12 mouse cellular contexts compared by ENCODE assay signal in genomic region chr12:100209701-100210478, GRCm38 (mm10). TPM values are rescaled to one million over a fixed set of nuclear protein-coding genes. Genes with fewer than 3 reads are reported as not detected.
A peak's percentile ranks its signal among the peaks of the same experiment; 100 is the strongest.
DNase-seq lines count a peak whose midpoint lies in the region; ATAC-seq and TF ChIP-seq lines count a peak whose summit lies in the region.
"Had no signal": no experiment of that assay in that cellular context is flagged by ENCODE, and none has a peak within 500 bp of the region (broad histone marks: within the 10 kb centered on the region; RNA-seq: fewer than 3 reads in every experiment).

No protein-coding gene starts in this region.

- no peak for TF ChIP-seq CTCF in hindbrain, postnatal 0 days (IDR thresholded peaks at IDR 0.05; ENCODE audit: low read depth)

- H3K36me3 ChIP-seq in hindbrain, postnatal 0 days (ENCODE audit: insufficient read depth, low read length) = peaks cover 37% of the 10 kb centered on the region
- H3K36me3 ChIP-seq in hindbrain, embryonic 14.5 days (replicated peaks; ENCODE audit: control insufficient read depth, insufficient read depth) = peaks cover 61% of the 10 kb centered on the region
- peaks cover 31% of the 10 kb centered on the region for H3K36me3 ChIP-seq in midbrain, embryonic 16.5 days (ENCODE audit: control insufficient read depth, insufficient read depth, low read length)
- H3K36me3 ChIP-seq in midbrain, embryonic 13.5 days = peaks cover 57% of the 10 kb centered on the region
- H3K36me3 ChIP-seq in limb, embryonic 15.5 days = peaks cover 50% of the 10 kb centered on the region
- peaks cover 11% of the 10 kb centered on the region for H3K36me3 ChIP-seq in stomach, embryonic 16.5 days (ENCODE audit: control insufficient read depth, insufficient read depth, low read length)
- H3K36me3 ChIP-seq in heart, embryonic 11.5 days (ENCODE audit: control insufficient read depth, insufficient read depth, low read length) = peaks cover 14% of the 10 kb centered on the region; the same call in 1 of the 2 replicates

- ATAC-seq in hindbrain, postnatal 0 days = no peak
- ATAC-seq in hindbrain, embryonic 14.5 days (ENCODE audit: low FRiP score) = no peak
- no peak for ATAC-seq in midbrain, embryonic 16.5 days
- ATAC-seq in midbrain, embryonic 13.5 days = no peak
- ATAC-seq in limb, embryonic 15.5 days (ENCODE audit: insufficient number of reproducible peaks, low FRiP score, low TSS enrichment, low read depth) = no peak
- no peak for ATAC-seq in stomach, embryonic 16.5 days (ENCODE audit: insufficient read depth, low FRiP score)
- ATAC-seq in heart, embryonic 11.5 days (replicated peaks; ENCODE audit: insufficient number of reproducible peaks, low FRiP score, low TSS enrichment) = no peak; the same call in 1 of the 2 replicates

- DNase-seq in hindbrain, postnatal 0 days (ENCODE audit: low spot score) = no peak
- no peak for DNase-seq in hindbrain, embryonic 14.5 days (ENCODE audit: low spot score)
- no peak for DNase-seq in cerebellum, postnatal 36 days
- DNase-seq: adrenal gland, postnatal 14 days; cerebellum, adult 9-10 months; gastrocnemius, postnatal 25 days; kidney, adult 9 months had no signal

- no peaks in the 10 kb centered on the region for H3K4me1 ChIP-seq in hindbrain, postnatal 0 days (ENCODE audit: insufficient read depth, low read length)
- H3K4me1 ChIP-seq in hindbrain, embryonic 14.5 days (replicated peaks; ENCODE audit: control insufficient read depth, insufficient read depth, low read length) = no peaks in the 10 kb centered on the region
- peaks cover 2% of the 10 kb centered on the region; the same call in 1 of the 2 replicates for H3K4me1 ChIP-seq in midbrain, embryonic 16.5 days (ENCODE audit: control insufficient read depth, insufficient read depth, low read length)
- H3K4me1 ChIP-seq in midbrain, embryonic 13.5 days (replicated peaks) = peaks cover 11% of the 10 kb centered on the region
- H3K4me1 ChIP-seq in limb, embryonic 15.5 days = peaks cover 13% of the 10 kb centered on the region
- H3K4me1 ChIP-seq in stomach, embryonic 16.5 days (ENCODE audit: control insufficient read depth, insufficient read depth, low read length) = peaks cover 15% of the 10 kb centered on the region
- no peaks in the 10 kb centered on the region for H3K4me1 ChIP-seq in heart, embryonic 11.5 days (ENCODE audit: control insufficient read depth, insufficient read depth, low read length)

- WGBS in hindbrain, postnatal 0 days = 93% methylated on average over 10 of the region's 10 CpGs
- 91% methylated on average over 10 of the region's 10 CpGs for WGBS in hindbrain, embryonic 14.5 days
- WGBS in midbrain, embryonic 16.5 days = 95% methylated on average over 10 of the region's 10 CpGs
- WGBS in midbrain, embryonic 13.5 days = 95% methylated on average over 10 of the region's 10 CpGs
- 76% methylated on average over 10 of the region's 10 CpGs for WGBS in limb, embryonic 15.5 days
- 80% methylated on average over 10 of the region's 10 CpGs for WGBS in stomach, embryonic 16.5 days
- 82% methylated on average over 10 of the region's 10 CpGs for WGBS in heart, embryonic 11.5 days (ENCODE audit: insufficient replicate concordance)

- no peak overlapping the region for H3K4me3 ChIP-seq in hindbrain, postnatal 0 days (ENCODE audit: low read length)
- H3K4me3 ChIP-seq in hindbrain, embryonic 14.5 days (replicated peaks; ENCODE audit: low read length) = no peak overlapping the region
- no peak overlapping the region for H3K4me3 ChIP-seq in midbrain, embryonic 16.5 days (ENCODE audit: low read depth, low read length)
- no peak overlapping the region for H3K4me3 ChIP-seq in midbrain, embryonic 13.5 days (replicated peaks)
- H3K4me3 ChIP-seq in limb, embryonic 15.5 days = no peak overlapping the region
- H3K4me3 ChIP-seq in stomach, embryonic 16.5 days (replicated peaks; ENCODE audit: low read length) = no peak overlapping the region
- H3K4me3 ChIP-seq in heart, embryonic 11.5 days (ENCODE audit: low read depth, low read length) = no peak overlapping the region

- no peaks in the 10 kb centered on the region for H3K9me3 ChIP-seq in hindbrain, postnatal 0 days (ENCODE audit: low read length)
- H3K9me3 ChIP-seq in hindbrain, embryonic 14.5 days (ENCODE audit: control insufficient read depth, low read length) = peaks cover 7% of the 10 kb centered on the region; the same call in 1 of the 2 replicates
- no peaks in the 10 kb centered on the region; the same call in 1 of the 2 replicates for H3K9me3 ChIP-seq in midbrain, embryonic 16.5 days (replicated peaks; ENCODE audit: control insufficient read depth, low read length, poor library complexity, severe bottlenecking)
- H3K9me3 ChIP-seq in midbrain, embryonic 13.5 days = peaks cover 6% of the 10 kb centered on the region; the same call in 1 of the 2 replicates
- no peaks in the 10 kb centered on the region for H3K9me3 ChIP-seq in limb, embryonic 15.5 days
- no peaks in the 10 kb centered on the region; the same call in 1 of the 2 replicates for H3K9me3 ChIP-seq in stomach, embryonic 16.5 days (replicated peaks; ENCODE audit: control insufficient read depth, low read length)
- no peaks in the 10 kb centered on the region for H3K9me3 ChIP-seq in heart, embryonic 11.5 days (replicated peaks; ENCODE audit: control insufficient read depth, low read length)

- H3K4me2 ChIP-seq in hindbrain, postnatal 0 days (ENCODE audit: low read depth, low read length) = no peak overlapping the region
- H3K4me2 ChIP-seq in hindbrain, embryonic 14.5 days (replicated peaks) = no peak overlapping the region
- no peak overlapping the region for H3K4me2 ChIP-seq in midbrain, embryonic 16.5 days (ENCODE audit: low read length)
- H3K4me2 ChIP-seq in midbrain, embryonic 13.5 days (replicated peaks) = no peak overlapping the region
- H3K4me2 ChIP-seq in limb, embryonic 15.5 days = no peak overlapping the region
- H3K4me2 ChIP-seq in stomach, embryonic 16.5 days (ENCODE audit: low read depth, low read length) = no peak overlapping the region
- H3K4me2 ChIP-seq in heart, embryonic 11.5 days = no peak overlapping the region

- no peaks in the 10 kb centered on the region for H3K27me3 ChIP-seq in hindbrain, postnatal 0 days (ENCODE audit: insufficient read depth, low read length)
- H3K27me3 ChIP-seq in hindbrain, embryonic 14.5 days (ENCODE audit: control insufficient read depth, insufficient read depth, low read length) = no peaks in the 10 kb centered on the region
- H3K27me3 ChIP-seq in midbrain, embryonic 16.5 days (ENCODE audit: control insufficient read depth, insufficient read depth, low read depth, low read length) = no peaks in the 10 kb centered on the region
- no peaks in the 10 kb centered on the region for H3K27me3 ChIP-seq in midbrain, embryonic 13.5 days
- H3K27me3 ChIP-seq in limb, embryonic 15.5 days = no peaks in the 10 kb centered on the region
- no peaks in the 10 kb centered on the region for H3K27me3 ChIP-seq in stomach, embryonic 16.5 days (ENCODE audit: control insufficient read depth, insufficient read depth, low read length)
- H3K27me3 ChIP-seq in heart, embryonic 11.5 days (ENCODE audit: control insufficient read depth, insufficient read depth, low read length) = no peaks in the 10 kb centered on the region

- H3K27ac ChIP-seq in hindbrain, postnatal 0 days = 0 out of 2 replicates have a peak overlapping the region, but pooled peaks have one; percentile 41
- no peak overlapping the region for H3K27ac ChIP-seq in hindbrain, embryonic 14.5 days
- H3K27ac ChIP-seq in midbrain, embryonic 16.5 days (ENCODE audit: low read length) = peak overlapping the region; percentile 36; the same call in 1 of the 2 replicates
- no peak overlapping the region; the same call in 1 of the 2 replicates for H3K27ac ChIP-seq in midbrain, embryonic 13.5 days
- peak overlapping the region; percentile 59 for H3K27ac ChIP-seq in limb, embryonic 15.5 days
- H3K27ac ChIP-seq in stomach, embryonic 16.5 days (ENCODE audit: low read length) = peak overlapping the region; percentile 89
- no peak overlapping the region; the same call in 1 of the 2 replicates for H3K27ac ChIP-seq in heart, embryonic 11.5 days (ENCODE audit: low read depth, low read length)

- no peak overlapping the region for H3K9ac ChIP-seq in hindbrain, postnatal 0 days (replicated peaks; ENCODE audit: low read length)
- H3K9ac ChIP-seq in hindbrain, embryonic 14.5 days = no peak overlapping the region
- no peak overlapping the region for H3K9ac ChIP-seq in midbrain, embryonic 16.5 days (ENCODE audit: low read depth, low read length)
- no peak overlapping the region for H3K9ac ChIP-seq in midbrain, embryonic 13.5 days (replicated peaks)
- no peak overlapping the region for H3K9ac ChIP-seq in limb, embryonic 15.5 days
- H3K9ac ChIP-seq in stomach, embryonic 16.5 days (ENCODE audit: low read length) = no peak overlapping the region
- no peak overlapping the region for H3K9ac ChIP-seq in heart, embryonic 11.5 days (ENCODE audit: low read depth, low read length)

RNA-seq across cellular contexts. Expression of gene Calm1, which starts 10.7 kb away (rescaled TPM):
- 1,139 and 1,416 TPM in 2 replicates for total RNA-seq in hindbrain, postnatal 0 days (2014; rRNA removed)
- polyA plus RNA-seq in hindbrain, postnatal 0 days (2015; fragmentation: Nextera tagmentation; extraction: Ambion mirVana) = 4,078 and 4,190 TPM in 2 replicates
- polyA plus RNA-seq in hindbrain, embryonic 14.5 days (2014; fragmentation: Nextera tagmentation; extraction: Ambion mirVana) = 2,705 and 2,824 TPM in 2 replicates
- 2,757 and 3,016 TPM in 2 replicates for polyA plus RNA-seq in midbrain, embryonic 16.5 days (2015; fragmentation: Nextera tagmentation; extraction: Ambion mirVana)
- 2,058 and 2,203 TPM in 2 replicates for polyA plus RNA-seq in midbrain, embryonic 13.5 days (2015; fragmentation: Nextera tagmentation; extraction: Ambion mirVana)
- 1,371 and 1,465 TPM in 2 replicates for polyA plus RNA-seq in limb, embryonic 15.5 days (2015; fragmentation: Nextera tagmentation; extraction: Ambion mirVana)
- polyA plus RNA-seq in stomach, embryonic 16.5 days (2015; fragmentation: Nextera tagmentation; extraction: Ambion mirVana) = 1,641 and 1,693 TPM in 2 replicates
- polyA plus RNA-seq in heart, embryonic 11.5 days (2014; fragmentation: Nextera tagmentation; extraction: Ambion mirVana) = 797 and 913 TPM in 2 replicates

RNA-seq across cellular contexts. Expression of gene Nrde2, which starts 50.4 kb away (rescaled TPM):
- total RNA-seq in hindbrain, postnatal 0 days (2014; rRNA removed) = 20.2 and 20.5 TPM in 2 replicates
- polyA plus RNA-seq in hindbrain, postnatal 0 days (2015; fragmentation: Nextera tagmentation; extraction: Ambion mirVana) = 11.8 and 13.6 TPM in 2 replicates
- polyA plus RNA-seq in hindbrain, embryonic 14.5 days (2014; fragmentation: Nextera tagmentation; extraction: Ambion mirVana) = 12.0 and 14.0 TPM in 2 replicates
- polyA plus RNA-seq in midbrain, embryonic 16.5 days (2015; fragmentation: Nextera tagmentation; extraction: Ambion mirVana) = 11.7 and 12.7 TPM in 2 replicates
- 14.2 and 14.3 TPM in 2 replicates for polyA plus RNA-seq in midbrain, embryonic 13.5 days (2015; fragmentation: Nextera tagmentation; extraction: Ambion mirVana)
- polyA plus RNA-seq in limb, embryonic 15.5 days (2015; fragmentation: Nextera tagmentation; extraction: Ambion mirVana) = 11.7 and 12.8 TPM in 2 replicates
- polyA plus RNA-seq in stomach, embryonic 16.5 days (2015; fragmentation: Nextera tagmentation; extraction: Ambion mirVana) = 9.2 and 11.1 TPM in 2 replicates
- polyA plus RNA-seq in heart, embryonic 11.5 days (2014; fragmentation: Nextera tagmentation; extraction: Ambion mirVana) = 6.2 and 10.1 TPM in 2 replicates

Comparison
In these comparisons a context has a peak if more than half of its experiments do, and no peak if none do; other contexts are left out.
1. H3K27ac ChIP-seq: peak in hindbrain, postnatal 0 days (single experiment), midbrain, embryonic 16.5 days (single experiment), limb, embryonic 15.5 days (single experiment) and stomach, embryonic 16.5 days (single experiment); none in hindbrain, embryonic 14.5 days (single experiment), midbrain, embryonic 13.5 days (single experiment) and heart, embryonic 11.5 days (single experiment).